Mouse (Mus musculus) CD4-positive helper T cell, adult 2 months (primary cell): ENCODE results near the gene Tmem239.
"Not testable (repeated sequence)": the region's sequence is repeated elsewhere in the genome, so short reads cannot be mapped to it uniquely, and the experiment has no call there.

Experiments used
- DNase-seq: peaks from one replicate; pipeline ENCODE4 v3.0.0-alpha.2; 2012; ENCODE audit warnings: low read depth, missing footprints, low spot score

The Tmem239 gene

GRCm38 (mm10) chr2:130406178-130406577 lies at the start of gene Tmem239:
Gene Tmem239, plus strand, starts transcription at chr2:130406478.
- no peak for DNase-seq

- no peak for DNase-seq
Measured at GRCm38 (mm10) chr2:130357551-130357950, 48.7 kb upstream of the Tmem239 start.

- no peak for DNase-seq
Measured at GRCm38 (mm10) chr2:130358852-130359251, 47.4 kb upstream of the Tmem239 start.

GRCm38 (mm10) chr2:130362511-130363026 lies 43.7 kb upstream of the Tmem239 start:
- DNase-seq: no peak

GRCm38 (mm10) chr2:130365211-130366094 lies 40.8 kb upstream of the Tmem239 start:
- DNase-seq: no peak

- no peak for DNase-seq
Measured at GRCm38 (mm10) chr2:130367386-130367785, 38.9 kb upstream of the Tmem239 start.

GRCm38 (mm10) chr2:130373026-130373425 lies 33.3 kb upstream of the Tmem239 start:
- not testable (repeated sequence) for DNase-seq

GRCm38 (mm10) chr2:130374951-130375350 lies 31.3 kb upstream of the Tmem239 start:
- DNase-seq: no peak

- DNase-seq: no peak
Measured at GRCm38 (mm10) chr2:130383205-130383604, 23.1 kb upstream of the Tmem239 start.

- no peak for DNase-seq
Measured at GRCm38 (mm10) chr2:130383895-130384294, 22.4 kb upstream of the Tmem239 start.

GRCm38 (mm10) chr2:130386212-130386611 lies 20.1 kb upstream of the Tmem239 start:
- no peak for DNase-seq

- DNase-seq: no peak
Measured at GRCm38 (mm10) chr2:130388796-130389195, 17.5 kb upstream of the Tmem239 start.

GRCm38 (mm10) chr2:130390993-130391625 lies 15.2 kb upstream of the Tmem239 start:
- no peak for DNase-seq

GRCm38 (mm10) chr2:130392836-130393235 lies 13.4 kb upstream of the Tmem239 start:
- DNase-seq: no peak

- no peak for DNase-seq
Measured at GRCm38 (mm10) chr2:130395696-130396095, 10.6 kb upstream of the Tmem239 start.

- DNase-seq: no peak
Measured at GRCm38 (mm10) chr2:130397186-130397985, 8.9 kb upstream of the Tmem239 start, which contains the start of gene Cpxm1. Gene Cpxm1, minus strand, starts transcription at chr2:130397574.

- no peak for DNase-seq
Measured at GRCm38 (mm10) chr2:130398091-130398490, 8.2 kb upstream of the Tmem239 start.

GRCm38 (mm10) chr2:130400046-130400445 lies 6.2 kb upstream of the Tmem239 start:
- DNase-seq: no peak

GRCm38 (mm10) chr2:130401891-130402290 lies 4.4 kb upstream of the Tmem239 start:
- no peak for DNase-seq

GRCm38 (mm10) chr2:130404939-130405338 lies 1.3 kb upstream of the Tmem239 start, which contains the start of the genes Gm28372 and 1700020A23Rik:
Gene Gm28372, plus strand, starts transcription at chr2:130405239.
Gene 1700020A23Rik, plus strand, starts transcription at chr2:130405259.
- DNase-seq: no peak

- DNase-seq: no peak
Measured at GRCm38 (mm10) chr2:130408194-130408593, 1.9 kb downstream of the Tmem239 start.
